Mouse (Mus musculus): ENCODE results near the gene Mfsd11.

Gene Mfsd11

DNA sequence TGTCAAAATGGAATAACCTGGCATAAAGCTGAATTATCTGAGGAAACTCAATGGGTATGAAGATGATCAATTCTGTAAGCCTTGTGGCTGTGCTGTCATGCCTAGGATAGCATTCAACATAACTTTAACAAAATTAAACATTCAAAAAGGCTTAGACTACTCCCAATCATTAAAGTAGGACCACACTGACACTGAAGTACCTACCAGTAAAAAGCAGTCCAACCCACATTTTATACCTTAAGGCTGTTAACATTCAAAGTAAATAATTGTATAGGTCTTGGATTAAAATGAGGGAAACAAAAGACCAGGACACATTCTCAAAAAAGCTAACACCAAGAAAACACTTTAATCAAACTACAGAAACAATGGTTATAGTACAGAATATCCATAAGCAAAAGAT, 2.7 kb upstream of the Mfsd11 start:
- DNase-seq, result no peak

DNA sequence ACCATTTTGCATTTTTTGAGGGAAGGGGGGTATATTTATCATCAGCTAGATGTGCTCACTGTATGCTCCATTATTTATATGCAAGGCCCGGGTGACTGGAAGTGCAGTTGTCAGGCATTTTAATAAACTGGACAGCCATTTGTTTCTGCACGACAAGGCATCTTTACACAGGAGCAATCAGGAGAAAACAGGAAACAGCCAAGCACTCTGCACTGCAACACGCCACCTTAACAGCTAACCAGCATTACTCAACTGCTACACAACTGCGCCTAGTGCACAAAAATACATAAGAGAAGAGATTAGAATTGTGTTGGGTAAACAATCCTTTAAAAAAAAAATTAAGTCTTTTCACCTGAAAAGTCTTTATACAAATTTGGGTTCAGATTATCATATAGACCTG, 2.2 kb upstream of the Mfsd11 start:
- DNase-seq, result no peak

DNA sequence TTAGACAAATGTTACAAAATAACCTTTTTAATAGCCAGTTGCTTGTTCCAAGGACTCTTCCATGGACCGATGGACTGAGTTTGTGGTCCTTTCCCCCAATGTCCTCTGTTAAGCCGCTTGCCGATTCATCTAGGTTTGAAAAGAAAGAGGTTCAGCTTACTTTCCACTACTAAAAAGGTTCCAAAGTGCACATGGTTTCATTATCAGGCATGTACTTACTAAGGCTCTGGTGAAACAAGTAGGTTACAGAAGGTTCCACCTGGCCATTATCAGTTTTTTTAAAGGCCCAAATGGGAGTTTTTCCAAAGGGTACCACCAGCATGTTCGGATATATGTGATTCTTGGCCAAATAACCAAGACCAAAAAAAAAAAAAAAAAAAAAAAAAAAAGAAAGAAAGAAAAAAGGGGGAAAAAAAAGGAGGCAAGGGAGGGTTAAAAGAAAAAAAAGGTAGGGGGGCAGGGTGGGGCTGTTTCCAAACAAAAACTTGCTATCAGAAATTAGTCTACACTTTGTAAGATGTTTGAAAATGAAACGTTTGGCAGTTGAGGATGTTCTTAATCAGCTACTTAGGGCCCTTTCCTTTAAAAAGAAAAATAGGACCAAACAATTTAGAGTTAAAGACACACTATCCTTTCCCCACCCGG, 1.3 kb upstream of the Mfsd11 start:
- DNase-seq, result no peak

GRCm38 (mm10) chr11:116851576-116852290, 507 bp upstream of the Mfsd11 start:
- no peak for DNase-seq

DNA sequence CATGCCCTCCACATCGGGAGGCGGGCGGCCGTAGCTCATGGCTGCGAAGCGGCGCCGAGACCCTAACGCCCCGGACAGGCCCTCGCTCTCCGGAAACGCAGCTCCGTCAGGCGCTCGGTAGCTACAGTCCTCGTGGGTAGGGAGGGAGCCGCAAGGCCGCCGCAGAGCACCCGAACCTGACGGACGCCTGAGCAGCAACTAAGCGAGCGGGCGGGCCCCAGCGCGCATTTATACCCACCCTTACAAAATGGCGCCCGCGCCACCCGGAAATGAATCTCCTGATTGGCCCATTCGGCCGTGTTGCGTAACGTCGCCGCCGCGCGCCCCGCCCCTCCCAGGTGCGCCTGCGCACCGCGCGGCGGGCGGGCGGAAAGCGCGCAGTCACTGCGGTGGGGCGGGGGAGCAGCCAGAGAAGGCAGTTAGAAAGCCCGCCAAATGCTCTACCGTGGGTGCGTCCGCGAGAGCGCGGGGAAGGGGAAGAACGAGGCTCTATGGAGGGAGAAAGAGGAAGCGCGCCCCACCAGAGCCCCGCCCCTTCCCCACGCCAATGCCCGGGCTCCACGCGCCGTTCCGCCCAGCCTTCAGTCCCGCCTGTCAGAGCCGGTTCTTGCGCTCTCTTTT, 761 bp downstream of the Mfsd11 start, which contains the start of gene Srsf2:
Gene Srsf2, minus strand, starts transcription at position 204 of the 621 bp plus-strand sequence.
- DNase-seq, result peak; percentile 95

- DNase-seq, result peak; percentile 97
These were observed 1.3 kb downstream of the Mfsd11 start for GRCm38 (mm10) chr11:116853512-116853928.

DNA sequence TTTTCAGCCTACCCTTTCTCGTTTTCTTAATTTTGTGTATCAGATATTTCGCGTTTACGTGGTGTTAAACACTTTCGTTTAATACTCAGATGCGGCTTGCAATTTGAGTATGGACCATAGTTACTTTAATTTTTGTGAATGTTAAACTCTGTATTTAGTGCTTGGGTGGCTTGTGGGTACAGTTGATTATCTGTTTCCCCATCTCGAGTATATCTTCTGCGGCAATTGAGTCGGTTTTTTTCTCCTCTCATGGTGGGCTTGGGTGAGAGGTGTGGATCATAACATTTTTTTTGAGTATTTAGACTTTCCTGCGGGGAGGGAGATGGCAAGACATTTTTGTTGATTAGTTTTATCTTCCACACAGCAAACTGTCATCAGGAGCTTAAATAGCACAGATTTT, 2.0 kb downstream of the Mfsd11 start:
- no peak for DNase-seq

DNA sequence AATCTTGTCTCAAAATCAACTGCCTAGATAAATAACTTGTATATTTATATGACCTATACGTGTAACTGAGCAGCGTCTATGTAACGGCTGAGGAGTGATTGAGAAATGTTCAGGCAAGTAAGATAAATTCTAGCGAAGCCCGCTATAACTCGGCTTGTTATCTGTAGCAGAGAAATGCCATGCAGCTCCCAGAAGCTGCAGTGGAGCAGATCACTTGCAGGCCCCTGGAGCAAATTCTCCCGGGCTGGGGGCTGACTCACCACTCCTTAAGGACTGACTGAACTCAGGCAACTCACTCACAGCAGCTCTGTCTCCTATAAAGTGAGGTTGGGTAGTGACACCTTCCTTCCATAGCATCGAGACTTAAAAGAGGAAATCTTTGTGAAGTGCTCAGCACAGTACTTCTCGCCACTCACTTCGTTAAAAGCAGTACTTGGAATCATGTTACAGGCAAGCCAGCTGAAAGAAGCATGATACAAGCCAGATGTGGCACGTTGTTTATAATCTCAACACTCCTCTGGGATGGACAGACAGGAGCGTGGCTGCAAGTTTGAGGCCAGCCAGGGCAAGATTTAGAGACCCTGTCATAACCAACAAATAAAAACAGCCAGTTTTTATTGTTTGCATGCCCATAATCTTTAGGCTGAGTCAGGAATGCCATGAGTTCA, 5.1 kb downstream of the Mfsd11 start:
- DNase-seq, result no peak

DNA sequence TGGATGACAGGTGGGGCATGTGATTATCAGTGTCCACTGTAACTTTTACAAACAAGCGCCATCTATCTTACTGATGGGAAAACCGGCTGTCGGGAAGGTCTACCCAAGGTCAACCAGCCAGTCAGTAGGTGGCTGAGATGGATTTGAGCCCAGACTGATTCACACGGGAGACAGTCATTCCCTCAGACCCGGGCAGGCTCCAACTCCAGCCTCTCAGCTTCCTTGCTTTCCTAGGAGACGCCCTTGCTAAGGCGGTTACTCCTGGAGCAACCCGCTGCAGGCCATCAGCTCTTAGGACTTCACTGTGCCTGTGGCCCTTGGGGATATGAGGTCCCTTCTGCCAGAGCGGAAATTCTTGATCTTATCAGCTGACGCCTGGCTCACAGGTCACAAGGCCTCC, 12.2 kb downstream of the Mfsd11 start:
- DNase-seq, result no peak

- no peak for DNase-seq
These were observed 13.8 kb downstream of the Mfsd11 start for GRCm38 (mm10) chr11:116865945-116866585.

- DNase-seq, result no peak
These were observed 15.9 kb downstream of the Mfsd11 start for GRCm38 (mm10) chr11:116868129-116868528.

DNA sequence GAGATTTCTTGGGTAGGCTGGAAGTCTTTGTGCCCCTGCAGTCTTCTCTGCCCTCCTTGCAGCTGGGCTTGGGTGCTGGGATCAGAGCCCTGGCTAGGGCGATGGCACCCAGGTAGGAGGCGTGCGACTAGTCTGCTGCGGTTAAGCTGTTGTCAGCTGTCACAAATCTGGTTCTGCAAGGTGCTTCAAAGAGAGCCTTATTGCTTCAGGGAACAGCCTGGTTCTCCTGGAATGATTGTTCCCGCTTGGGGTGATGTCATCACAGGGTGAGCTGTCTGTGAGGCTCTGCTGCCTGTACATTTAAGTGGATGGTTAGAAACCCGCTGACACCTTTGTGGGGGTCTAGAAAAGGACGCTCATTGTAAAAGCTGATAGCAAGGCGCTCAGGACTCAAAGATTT, 17.0 kb downstream of the Mfsd11 start:
- no peak for DNase-seq

DNA sequence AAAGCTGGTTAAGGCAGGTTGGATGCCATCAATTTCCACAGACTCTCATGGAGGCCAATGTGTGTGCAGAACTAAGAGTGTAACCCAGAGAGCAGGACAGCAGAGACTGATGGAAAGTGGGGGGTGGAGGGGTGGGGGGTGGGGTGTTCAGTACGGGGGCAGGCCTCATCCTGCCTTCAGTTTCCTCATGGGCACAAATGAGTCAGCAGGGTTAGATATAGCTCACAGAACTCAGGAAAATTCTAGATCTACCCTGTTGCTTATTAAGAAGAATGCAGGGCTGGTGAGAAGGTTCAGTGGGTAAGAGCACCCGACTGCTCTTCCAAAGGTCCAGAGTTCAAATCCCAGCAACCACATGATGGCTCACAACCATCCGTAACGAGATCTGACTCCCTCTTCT, 17.4 kb downstream of the Mfsd11 start:
- DNase-seq, result no peak

DNA sequence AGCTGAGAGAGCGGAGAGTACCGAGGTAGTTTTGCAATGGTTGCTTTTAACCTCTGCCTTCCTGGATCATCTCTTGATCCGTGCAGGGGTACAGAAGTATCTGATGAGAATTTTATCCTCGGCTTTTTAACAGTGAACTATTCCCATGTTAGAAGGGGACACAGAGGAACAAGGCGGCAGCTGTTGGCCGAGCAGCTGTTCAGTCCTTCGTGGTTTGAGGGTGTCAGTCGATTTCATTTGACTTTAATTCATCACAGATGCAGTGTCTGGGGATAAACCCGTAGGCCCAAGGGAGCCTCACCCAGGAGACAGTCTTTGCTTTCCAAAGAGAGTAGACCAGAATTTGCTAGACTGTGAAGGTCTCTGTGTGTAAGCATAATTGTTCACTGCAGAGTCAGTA, 19.3 kb downstream of the Mfsd11 start:
- no peak for DNase-seq

DNA sequence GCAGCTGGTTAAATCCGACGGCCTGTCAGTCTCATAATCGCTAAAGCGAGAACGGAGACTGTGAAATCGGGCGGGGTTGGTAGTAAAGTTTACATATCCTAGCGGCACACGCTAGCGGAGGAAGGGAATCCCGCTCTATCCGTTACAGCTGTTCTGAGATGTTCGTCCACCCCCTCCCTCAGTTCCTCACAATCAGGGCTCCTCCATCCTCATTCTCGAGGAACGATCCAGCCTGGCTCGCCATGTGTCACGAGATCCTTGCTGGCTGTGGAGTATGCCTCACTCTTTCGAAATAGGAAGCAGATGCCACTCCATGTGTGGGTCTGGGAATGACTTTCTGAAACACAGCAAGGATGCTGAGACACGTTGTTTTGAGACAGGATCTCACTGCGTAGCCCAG, 21.7 kb downstream of the Mfsd11 start:
- no peak for DNase-seq

GRCm38 (mm10) chr11:116878454-116878853, 26.2 kb downstream of the Mfsd11 start:
- no peak for DNase-seq

DNA sequence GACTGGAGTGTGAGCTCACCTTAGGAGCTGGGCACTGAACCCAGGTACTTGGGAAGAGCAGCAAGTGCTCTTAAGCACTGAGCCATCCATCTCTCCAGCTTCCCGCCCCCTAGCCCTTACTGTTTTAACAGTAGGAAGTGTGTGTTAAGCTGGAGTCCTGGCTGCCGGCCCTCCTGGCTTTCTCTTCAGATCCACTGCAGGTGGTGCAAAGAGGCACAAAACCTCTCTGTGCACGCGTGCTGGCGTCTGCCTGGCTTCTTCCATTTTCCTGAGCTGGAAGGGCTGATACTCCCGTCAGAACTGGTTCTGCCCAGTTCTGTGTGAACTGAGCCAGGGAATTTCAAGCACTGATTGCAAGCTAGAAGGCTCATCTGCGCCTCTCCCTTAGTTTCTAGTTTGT, 28.6 kb downstream of the Mfsd11 start:
- no peak for DNase-seq

DNA sequence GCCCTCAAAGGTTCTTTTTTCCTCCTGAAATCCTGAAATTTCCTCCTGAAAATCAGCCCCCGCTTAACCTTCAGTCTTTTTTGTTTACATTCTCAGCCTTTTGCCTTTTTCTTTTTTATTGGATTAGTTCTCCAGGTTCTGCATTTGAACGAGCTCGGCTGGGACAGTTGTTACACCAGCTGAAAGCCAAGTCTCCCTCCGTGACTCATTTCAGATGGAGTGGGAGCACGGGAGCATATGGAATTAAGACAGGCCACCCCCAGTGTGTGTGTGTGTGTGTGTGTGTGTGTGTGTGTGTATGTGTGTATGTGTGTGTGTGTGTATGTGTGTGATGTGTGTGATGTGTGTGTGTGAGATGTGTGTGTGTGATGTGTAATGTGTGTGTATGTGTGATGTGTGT, 29.2 kb downstream of the Mfsd11 start:
- DNase-seq, result no peak

GRCm38 (mm10) chr11:116882446-116882845, 30.2 kb downstream of the Mfsd11 start:
- DNase-seq, result no peak

- no peak for DNase-seq
These were observed 31.8 kb downstream of the Mfsd11 start for GRCm38 (mm10) chr11:116884061-116884460.

GRCm38 (mm10) chr11:116885275-116886151, 33.3 kb downstream of the Mfsd11 start:
- peak; percentile 73 for DNase-seq

GRCm38 (mm10) chr11:116887136-116887535, 34.9 kb downstream of the Mfsd11 start:
- no peak for DNase-seq
